Mouse (Mus musculus) forebrain, embryonic 11.5 days (tissue): ENCODE results near the gene Psmc2. TPM values are rescaled to one million over a fixed set of nuclear protein-coding genes. Genes with fewer than 3 reads are reported as not detected.

ENCODE experiments used
- ATAC-seq: fragments of 200-750 bp; cut with Nextera tagmentation; replicated peaks from 2 replicates; pipeline ENCODE4 v1.8.0; 2017; ENCODE audit warnings: moderate TSS enrichment; ENCODE audit not compliant: low FRiP score
- DNase-seq: peaks from one replicate; pipeline ENCODE4 v3.0.0-alpha.2; 2017; ENCODE audit warnings: low spot score
- H3K27ac ChIP-seq: fragments of 300-500 bp; sonication (generic); 2 replicates; pipeline ENCODE4 v1.5.1; 2014; ENCODE audit warnings: low read depth, low read length
- H3K27me3 ChIP-seq: fragments of 300-500 bp; sonication (generic); 2 replicates; pipeline ENCODE4 v1.6.1; 2014; ENCODE audit warnings: mild to moderate bottlenecking, low read length, mixed read lengths; ENCODE audit not compliant: control insufficient read depth, insufficient read depth
- H3K36me3 ChIP-seq: fragments of 300-500 bp; sonication (generic); 2 replicates; pipeline ENCODE4 v1.6.1; 2014; ENCODE audit warnings: mild to moderate bottlenecking, low read length, moderate library complexity, mixed read lengths; ENCODE audit not compliant: control insufficient read depth, insufficient read depth
- H3K4me1 ChIP-seq: fragments of 300-500 bp; sonication (generic); replicated peaks from 2 replicates; pipeline ENCODE4 v1.6.1; 2014; ENCODE audit warnings: low read length, mixed read lengths; ENCODE audit not compliant: control insufficient read depth, insufficient read depth
- H3K4me2 ChIP-seq: fragments of 300-500 bp; sonication (generic); 2 replicates; pipeline ENCODE4 v1.6.1; 2014; ENCODE audit warnings: low read depth, mild to moderate bottlenecking, low read length, moderate library complexity, mixed read lengths; ENCODE audit not compliant: severe bottlenecking
- H3K4me3 ChIP-seq: fragments of 300-500 bp; sonication (generic); 2 replicates; pipeline ENCODE4 v1.5.1; 2014; ENCODE audit warnings: low read depth, low read length
- H3K9ac ChIP-seq: fragments of 300-500 bp; sonication (generic); 2 replicates; pipeline ENCODE4 v1.6.1; 2014; ENCODE audit warnings: low read length
- H3K9me3 ChIP-seq: fragments of 300-500 bp; sonication (generic); 2 replicates; pipeline ENCODE4 v1.6.1; 2016; ENCODE audit warnings: low read length, mixed read lengths; ENCODE audit not compliant: control insufficient read depth
- WGBS: fragments of 180-500 bp; shearing (Covaris S2); extraction: QIAGEN DNeasy Blood & Tissue Kit; methylation state at CpG from one replicate; pipeline ENCODE4 v1.1.7; 2014; 5-methylcytosine and 5-hydroxymethylcytosine counted together
- polyA plus RNA-seq: library from polyadenylated mRNA; unstranded; fragments of >200 nt; fragmentation: Nextera tagmentation; extraction: Ambion mirVana; gene quantifications from 2 replicates; pipeline ENCODE4 v1.2.1, GENCODE M21; 2014

The Psmc2 gene
- 236 and 240 TPM in 2 replicates for polyA plus RNA-seq

GRCm38 (mm10) chr5:21785053-21785452 lies at the start of gene Psmc2, which contains the start of gene Dnajc2:
Gene Psmc2 (plus strand): TSS chr5:21785283.
Gene Dnajc2 (minus strand): TSS chr5:21785251.
- peaks cover 4% of the 10 kb centered on the region; the same call in 1 of the 2 replicates for H3K4me1 ChIP-seq
- DNase-seq (peak; percentile 94), ATAC-seq (peak; percentile 95)
- H3K4me2 ChIP-seq: peak within 1 kb of the TSS; percentile 89
- no peaks in the 10 kb centered on the region for H3K9me3 ChIP-seq
- peak within 1 kb of the TSS; percentile 81 for H3K27ac ChIP-seq
- peak within 1 kb of the TSS; percentile 84 for H3K9ac ChIP-seq
- WGBS: under 1% methylated on average over 36 of the region's 37 CpGs
- peak within 1 kb of the TSS; percentile 90 for H3K4me3 ChIP-seq
- peaks cover 11% of the 10 kb centered on the region; the same call in 1 of the 2 replicates for H3K36me3 ChIP-seq
- H3K27me3 ChIP-seq: no peaks in the 10 kb centered on the region

- peaks cover 9% of the 10 kb centered on the region for H3K4me1 ChIP-seq
- peak; percentile 75 for DNase-seq
- H3K4me3 ChIP-seq: no peak overlapping the region
- 0 out of 2 replicates have a peak overlapping the region, but pooled peaks have one; percentile 18 for H3K4me2 ChIP-seq
- WGBS: 27% methylated on average over 10 of the region's 10 CpGs
- H3K27ac ChIP-seq: no peak overlapping the region
- no peaks in the 10 kb centered on the region for H3K9me3 ChIP-seq
- H3K36me3 ChIP-seq: no peaks in the 10 kb centered on the region; the same call in 1 of the 2 replicates
- H3K27me3 ChIP-seq: no peaks in the 10 kb centered on the region
- no peak overlapping the region for H3K9ac ChIP-seq
- no peak for ATAC-seq
Measured at GRCm38 (mm10) chr5:21735584-21735983, 49.5 kb upstream of the Psmc2 start.

GRCm38 (mm10) chr5:21736046-21736445 lies 49.0 kb upstream of the Psmc2 start:
- DNase-seq (no peak), ATAC-seq (no peak)
- Histone ChIP-seq H3K27me3 (no peaks in the 10 kb centered on the region), H3K27ac (no peak overlapping the region), H3K36me3 (no peaks in the 10 kb centered on the region; the same call in 1 of the 2 replicates), H3K9ac (no peak overlapping the region), H3K4me3 (no peak overlapping the region), H3K4me2 (no peak overlapping the region), H3K9me3 (no peaks in the 10 kb centered on the region), H3K4me1 (peaks cover 9% of the 10 kb centered on the region)
- 78% methylated on average over 11 of the region's 11 CpGs for WGBS

- H3K4me2 ChIP-seq: peak within 1 kb of the TSS; percentile 80
- peaks cover 8% of the 10 kb centered on the region for H3K4me1 ChIP-seq
- 0 out of 2 replicates have a peak within 1 kb of the TSS, but pooled peaks have one; percentile 53 for H3K27ac ChIP-seq
- ATAC-seq (peak; percentile 60), DNase-seq (peak; percentile 93)
- H3K9ac ChIP-seq: peak within 1 kb of the TSS; percentile 80
- H3K4me3 ChIP-seq: peak within 1 kb of the TSS; percentile 92
- H3K27me3 ChIP-seq: no peaks in the 10 kb centered on the region
- H3K9me3 ChIP-seq: no peaks in the 10 kb centered on the region
- under 1% methylated on average over 42 of the region's 42 CpGs for WGBS
- no peaks in the 10 kb centered on the region; the same call in 1 of the 2 replicates for H3K36me3 ChIP-seq
Measured at GRCm38 (mm10) chr5:21736956-21737585, 48.0 kb upstream of the Psmc2 start, which contains the start of gene Pmpcb. Gene Pmpcb (plus strand): TSS chr5:21737141.

- Histone ChIP-seq H3K36me3 (no peaks in the 10 kb centered on the region; the same call in 1 of the 2 replicates), H3K9me3 (no peaks in the 10 kb centered on the region), H3K9ac (peak overlapping the region; percentile 80), H3K4me1 (peaks cover 3% of the 10 kb centered on the region), H3K27ac (no peak overlapping the region), H3K4me3 (peak overlapping the region; percentile 92), H3K4me2 (peak overlapping the region; percentile 80), H3K27me3 (no peaks in the 10 kb centered on the region)
- 35% methylated on average over 10 of the region's 10 CpGs for WGBS
- DNase-seq (no peak), ATAC-seq (no peak)
Measured at GRCm38 (mm10) chr5:21737620-21738019, 47.5 kb upstream of the Psmc2 start.

- Histone ChIP-seq H3K9me3 (no peaks in the 10 kb centered on the region), H3K27me3 (no peaks in the 10 kb centered on the region), H3K9ac (no peak overlapping the region), H3K4me2 (no peak overlapping the region), H3K27ac (no peak overlapping the region), H3K4me1 (no peaks in the 10 kb centered on the region; the same call in 1 of the 2 replicates), H3K4me3 (no peak overlapping the region), H3K36me3 (no peaks in the 10 kb centered on the region; the same call in 1 of the 2 replicates)
- ATAC-seq: no peak
- 91% methylated on average over 11 of the region's 11 CpGs for WGBS
- DNase-seq: no peak
Measured at GRCm38 (mm10) chr5:21739120-21739519, 46.0 kb upstream of the Psmc2 start.

GRCm38 (mm10) chr5:21739881-21740280 lies 45.2 kb upstream of the Psmc2 start:
- H3K9ac ChIP-seq: no peak overlapping the region
- DNase-seq (no peak), ATAC-seq (no peak)
- no peak overlapping the region for H3K27ac ChIP-seq
- WGBS: 88% methylated on average over 13 of the region's 13 CpGs
- H3K9me3 ChIP-seq: no peaks in the 10 kb centered on the region
- H3K36me3 ChIP-seq: no peaks in the 10 kb centered on the region; the same call in 1 of the 2 replicates
- H3K27me3 ChIP-seq: no peaks in the 10 kb centered on the region
- H3K4me3 ChIP-seq: no peak overlapping the region
- H3K4me2 ChIP-seq: no peak overlapping the region
- H3K4me1 ChIP-seq: no peaks in the 10 kb centered on the region; the same call in 1 of the 2 replicates

- no peaks in the 10 kb centered on the region; the same call in 1 of the 2 replicates for H3K4me1 ChIP-seq
- no peak overlapping the region for H3K4me2 ChIP-seq
- H3K27me3 ChIP-seq: no peaks in the 10 kb centered on the region
- ATAC-seq (no peak), DNase-seq (no peak)
- no peaks in the 10 kb centered on the region for H3K9me3 ChIP-seq
- no peak overlapping the region for H3K9ac ChIP-seq
- peaks cover 2% of the 10 kb centered on the region; the same call in 1 of the 2 replicates for H3K36me3 ChIP-seq
- H3K4me3 ChIP-seq: no peak overlapping the region
- WGBS: 95% methylated on average over 10 of the region's 10 CpGs
- no peak overlapping the region for H3K27ac ChIP-seq
Measured at GRCm38 (mm10) chr5:21743606-21744005, 41.5 kb upstream of the Psmc2 start.
